Mouse (Mus musculus) lung, postnatal 14 days (tissue): Measurements from ENCODE around the gene Rnd3.

Source experiments
- DNase-seq: peaks from one replicate; pipeline ENCODE4 v3.0.0; 2021

The Rnd3 gene

DNA sequence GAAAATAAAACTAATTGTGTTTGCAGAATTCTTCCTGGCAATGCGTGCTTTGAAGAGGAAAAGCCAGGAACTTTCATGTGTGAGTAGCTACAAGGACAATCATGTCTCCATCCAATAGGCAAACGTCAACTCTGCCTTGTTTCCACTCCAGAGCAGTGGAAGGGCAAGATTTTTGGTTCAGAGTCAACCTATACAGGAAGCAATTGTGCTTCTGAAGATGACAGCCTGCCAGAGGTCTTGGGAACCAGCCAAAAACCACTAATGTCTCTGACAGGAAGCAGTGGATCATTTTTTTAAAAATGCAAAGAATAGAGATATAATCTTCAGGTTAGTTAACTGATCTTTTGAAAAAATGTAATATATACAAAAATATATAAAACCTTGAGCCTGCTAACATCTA is 38.6 kb downstream of the Rnd3 start:
- DNase-seq, result peak; percentile 44

DNA sequence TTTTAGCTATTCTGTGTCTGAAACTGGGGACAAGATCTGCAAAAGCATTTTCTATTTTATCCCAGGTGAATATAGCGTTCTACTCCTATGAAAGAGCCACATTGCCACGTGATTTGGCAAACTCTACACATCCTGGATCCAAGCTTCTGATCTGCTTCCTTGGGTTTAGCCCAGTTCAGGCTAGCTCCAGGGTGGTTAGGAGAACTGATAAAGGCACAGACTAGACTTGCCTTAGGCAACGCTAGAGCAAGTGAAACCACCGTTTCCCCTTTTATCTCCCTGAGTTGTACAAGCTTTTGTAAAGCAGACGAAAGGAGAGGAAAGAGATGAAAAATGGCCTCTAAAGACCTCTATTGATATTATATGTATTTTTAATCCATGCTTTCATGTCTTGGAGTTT is 40.3 kb downstream of the Rnd3 start:
- no peak for DNase-seq

DNA sequence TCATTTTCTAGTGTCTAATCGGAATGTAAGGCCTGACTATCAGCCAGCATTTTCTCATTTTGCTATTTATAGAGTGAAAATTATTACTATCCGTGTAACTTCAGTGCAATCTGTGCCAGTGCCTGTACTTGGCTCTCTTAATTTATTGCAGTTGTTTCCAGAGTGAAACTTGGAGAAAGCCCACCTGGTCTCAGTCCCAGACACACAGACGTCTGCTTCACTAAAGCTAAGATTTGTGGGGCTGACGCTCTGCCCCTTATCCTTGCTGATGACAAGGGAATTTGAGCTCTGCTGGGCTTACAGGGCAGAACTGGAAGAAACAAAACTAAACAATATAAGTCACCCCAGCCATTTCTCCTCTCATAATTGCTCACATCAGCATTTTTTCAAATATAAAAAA is 47.7 kb downstream of the Rnd3 start:
- DNase-seq, result peak; percentile 38

DNA sequence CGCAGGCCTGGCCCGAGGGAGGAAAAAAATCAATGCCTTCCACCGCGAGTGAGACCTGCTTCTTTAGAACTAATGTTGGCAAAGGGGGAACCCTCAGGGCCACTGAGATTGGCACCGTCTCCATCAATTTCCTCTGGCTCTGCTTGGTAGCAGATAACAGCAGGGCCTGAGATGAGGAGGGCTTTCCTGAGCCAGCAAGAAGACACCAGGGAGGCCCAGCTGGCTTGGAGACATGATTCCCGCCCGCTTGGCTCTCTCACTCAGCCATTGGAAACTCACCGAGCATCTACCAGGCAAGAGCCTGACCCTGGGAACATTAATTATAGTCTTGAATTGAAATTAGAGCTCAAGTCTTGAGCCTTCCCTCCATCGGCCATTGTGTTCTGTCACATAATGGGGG is 48.9 kb downstream of the Rnd3 start:
- DNase-seq, result no peak

DNA sequence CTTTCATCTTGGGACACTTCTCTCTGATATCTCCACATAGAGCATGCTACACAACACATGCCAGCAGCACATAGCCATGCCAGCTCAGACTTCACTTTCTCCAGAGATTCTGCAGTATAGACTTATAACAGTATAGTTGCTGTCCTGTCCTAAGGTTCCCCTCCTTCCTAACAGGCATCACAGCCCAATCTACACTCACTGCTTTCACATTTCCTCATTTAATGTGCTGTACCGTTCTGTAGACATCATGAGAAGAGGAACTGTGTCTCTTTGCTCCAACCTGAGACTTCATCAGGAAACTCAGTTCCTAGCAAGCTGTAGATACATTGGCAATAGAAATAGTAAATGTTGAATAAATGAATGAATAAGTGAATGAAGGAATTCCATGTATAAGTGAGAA is 49.7 kb downstream of the Rnd3 start:
- no peak for DNase-seq

DNA sequence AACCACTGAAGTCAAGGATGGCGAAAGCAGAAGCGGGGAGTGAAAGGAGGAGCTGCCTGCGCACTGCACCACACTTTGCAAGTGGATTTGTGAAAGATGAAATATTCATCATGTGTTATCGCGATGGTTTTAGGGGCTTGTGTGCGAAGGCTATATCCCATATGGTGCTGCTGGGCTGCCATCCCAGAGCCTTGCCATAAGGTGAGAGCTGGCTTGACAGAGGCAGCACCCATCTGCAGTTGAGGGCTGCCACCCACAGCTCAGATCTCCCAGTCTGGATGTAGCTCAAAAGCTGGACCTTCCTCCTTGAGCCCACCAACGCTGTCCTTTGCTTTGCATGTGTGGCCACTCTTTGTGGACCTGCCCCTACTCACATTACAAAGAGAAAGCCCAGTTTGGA is 58.2 kb downstream of the Rnd3 start:
- DNase-seq, result no peak

DNA sequence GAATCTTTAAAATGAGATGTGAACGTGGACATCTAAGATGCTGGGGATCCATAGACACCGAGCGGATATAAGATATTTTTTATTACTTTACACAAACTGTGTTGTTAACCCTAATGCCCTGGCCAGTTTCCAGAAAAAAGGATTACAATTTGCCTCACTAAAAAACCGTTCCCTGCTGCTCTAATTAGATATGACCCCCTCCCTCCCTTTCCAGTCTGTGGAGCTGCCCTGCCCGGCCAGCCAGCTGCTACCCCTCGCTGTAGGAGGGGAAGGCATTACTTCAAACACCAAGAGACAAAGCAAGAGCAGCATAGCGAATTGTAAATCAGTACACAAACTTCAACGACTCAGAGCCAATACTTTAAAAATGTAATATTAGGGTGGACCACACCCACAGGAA is 58.9 kb downstream of the Rnd3 start:
- no peak for DNase-seq

DNA sequence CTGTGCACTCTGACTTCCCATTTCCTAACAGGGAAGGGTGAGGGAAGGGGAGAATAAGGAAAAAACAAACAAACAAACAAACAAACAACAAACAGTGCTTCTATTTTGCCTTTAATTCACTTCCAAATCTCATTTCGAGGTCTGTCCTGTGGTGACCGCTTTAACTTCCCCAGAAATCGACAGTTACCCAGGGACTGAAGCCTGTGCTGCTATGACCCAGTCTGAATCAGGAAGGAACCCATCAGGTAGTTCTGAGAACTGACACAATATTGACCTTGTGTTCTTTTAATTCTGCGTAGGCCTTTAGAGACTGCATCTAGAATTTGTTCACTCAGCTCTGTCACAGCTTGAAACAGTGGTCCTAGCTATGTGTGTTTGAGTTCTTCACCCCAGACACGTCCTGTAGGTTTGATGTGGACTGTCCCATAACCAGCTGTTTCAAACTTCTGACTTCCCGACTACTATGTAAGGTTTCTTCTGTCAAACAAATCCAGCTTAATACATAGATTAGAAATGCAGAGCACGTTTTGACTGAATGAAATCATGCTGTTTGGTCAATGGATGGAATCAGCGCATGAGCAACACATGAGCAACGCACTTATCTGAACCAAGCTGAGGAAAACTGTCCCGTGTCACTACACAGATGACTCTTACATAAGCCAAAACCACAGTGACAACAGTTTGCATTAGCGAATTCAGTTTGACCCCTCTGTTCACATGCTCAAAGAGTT is 59.9 kb downstream of the Rnd3 start:
- DNase-seq, result no peak

DNA sequence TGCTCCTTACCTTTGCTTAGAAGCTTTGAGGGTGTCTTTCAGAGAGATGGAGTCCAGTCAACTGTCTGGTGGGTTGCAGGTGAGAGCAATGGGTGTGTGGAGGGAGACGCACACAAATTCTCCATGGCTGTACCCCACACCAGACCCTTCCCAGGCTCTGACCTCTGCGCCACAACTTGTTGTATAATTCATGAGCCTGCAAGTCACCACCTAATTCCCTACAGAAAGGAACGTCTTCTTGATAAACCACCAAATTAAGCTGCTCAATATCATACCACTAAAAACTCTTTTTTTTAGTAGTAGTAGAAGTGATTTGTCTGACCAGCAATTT is 60.8 kb downstream of the Rnd3 start:
- DNase-seq, result no peak

DNA sequence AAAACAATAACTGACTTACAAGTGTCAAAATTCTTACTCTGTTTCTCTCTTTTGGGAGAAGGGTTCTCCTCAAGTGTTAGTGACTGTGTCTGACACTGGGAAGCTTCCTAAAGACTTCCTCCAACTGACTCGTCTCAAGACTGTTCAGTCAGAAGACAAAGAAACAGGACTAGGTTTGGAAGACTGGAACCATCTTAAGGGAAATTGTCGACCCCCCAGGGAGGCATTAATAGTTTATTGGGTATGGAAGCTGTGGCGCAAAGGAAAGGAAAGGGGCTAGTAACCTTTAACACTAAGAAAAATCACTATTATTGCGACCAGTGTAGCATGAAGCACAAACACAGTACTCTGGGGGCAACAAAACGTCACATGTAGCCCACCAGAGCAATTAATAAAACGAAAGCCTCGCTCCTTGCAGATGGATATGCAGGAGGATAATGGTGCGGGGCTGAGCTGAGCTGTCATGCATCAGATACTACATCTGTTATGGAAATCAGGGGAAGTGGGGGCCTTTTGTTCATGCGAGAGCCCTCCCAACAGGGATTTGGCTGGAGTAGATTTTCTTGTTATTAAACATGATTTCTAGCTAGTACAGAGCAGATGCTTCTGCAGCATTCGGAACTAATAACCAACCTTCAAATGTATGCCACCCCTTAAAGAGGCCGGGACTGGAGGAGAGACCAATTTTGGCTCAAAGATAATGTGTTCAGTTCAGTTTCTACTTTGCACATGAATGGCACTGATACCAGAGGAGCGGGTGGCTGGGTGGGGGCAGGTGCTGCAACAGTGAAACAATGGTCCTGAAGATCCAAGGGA is 61.4 kb downstream of the Rnd3 start:
- DNase-seq, result no peak

DNA sequence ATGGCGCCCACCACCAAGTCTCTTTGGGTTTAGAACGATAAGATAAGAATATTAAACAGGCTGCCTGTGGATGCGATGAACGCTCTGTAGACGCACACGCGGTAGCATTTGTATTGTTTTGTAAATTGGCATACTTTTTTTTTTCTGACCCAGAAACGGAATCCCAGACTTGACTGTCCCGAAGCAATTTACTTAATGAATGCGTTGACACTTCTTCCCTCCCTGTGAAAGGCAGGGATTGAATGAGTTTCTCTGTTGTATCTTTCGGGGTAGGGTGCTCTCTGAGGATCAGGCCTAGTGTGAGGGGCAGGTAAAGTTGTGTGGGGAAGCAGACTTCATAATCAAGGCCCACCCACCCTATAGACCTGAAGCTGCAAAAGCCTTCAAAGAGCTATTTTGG is 63.8 kb downstream of the Rnd3 start:
- DNase-seq, result no peak

DNA sequence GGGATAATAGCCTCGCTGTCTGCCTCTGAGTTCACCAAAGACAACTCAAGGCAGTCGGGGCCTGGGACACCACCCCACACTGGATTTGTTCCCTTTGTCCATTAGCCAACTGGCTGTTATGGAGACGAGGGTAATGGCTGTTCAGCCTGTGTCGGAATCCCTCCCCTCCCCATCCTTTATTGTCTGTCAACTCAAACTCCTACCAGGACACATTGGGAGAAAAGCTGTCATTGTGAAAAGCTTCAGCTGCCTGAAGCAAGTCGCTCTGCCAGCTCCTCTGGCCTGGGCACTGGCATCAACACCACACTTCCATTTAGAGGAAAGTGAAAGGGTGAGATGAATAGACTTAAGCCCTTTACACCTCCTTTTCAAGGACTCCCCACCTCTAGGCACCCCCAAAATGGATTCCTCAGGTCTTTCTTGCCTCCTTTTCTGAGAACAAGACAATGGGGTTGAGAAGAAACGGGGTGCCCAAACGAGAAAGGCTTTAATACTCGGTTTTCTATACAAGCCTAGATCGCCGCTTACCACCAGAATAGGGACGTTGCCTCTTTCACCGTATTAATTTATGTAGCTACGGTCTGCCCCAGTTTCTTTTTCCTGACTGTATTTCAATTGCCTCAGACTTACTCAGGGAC is 66.1 kb downstream of the Rnd3 start:
- DNase-seq, result no peak
